Mouse (Mus musculus): ENCODE data around the gene Rasa3. TPM values are rescaled to one million over a fixed set of nuclear protein-coding genes. Genes with fewer than 3 reads are reported as not detected.

Rasa3 gene
- polyA plus RNA-seq, 1 experiment from 2014 or later, result 20.2 TPM

DNA sequence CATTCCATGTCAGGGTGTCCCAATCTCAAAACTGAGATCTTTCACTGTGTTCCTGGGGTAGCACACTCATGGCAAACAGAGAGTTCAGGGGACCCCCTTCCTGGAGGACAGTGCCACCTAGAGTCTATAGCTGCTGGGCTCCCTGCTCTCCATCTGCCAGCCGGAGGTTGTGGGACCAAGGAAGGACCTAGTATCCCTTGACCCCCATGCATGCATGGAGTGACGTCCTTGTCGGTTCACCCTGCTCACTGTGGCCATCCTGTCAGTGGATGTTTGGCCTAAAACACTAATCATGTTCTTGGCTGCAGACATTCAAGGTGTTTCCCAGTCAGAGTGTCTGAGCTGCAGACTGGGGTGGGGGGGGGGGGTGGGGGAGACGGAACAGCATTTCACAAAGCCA, 129.2 kb downstream of the Rasa3 start:
- no peak overlapping the region for H3K4me3 ChIP-seq (replicated peaks)
- 46% methylated on average over 4 of the region's 4 CpGs for WGBS
- no peak overlapping the region for H3K27ac ChIP-seq
- no peak overlapping the region for H3K9ac ChIP-seq (replicated peaks)
- H3K36me3 ChIP-seq, result no peaks in the 10 kb centered on the region
- no peaks in the 10 kb centered on the region; the same call in 1 of the 2 replicates for H3K27me3 ChIP-seq
- 0 out of 2 replicates have a peak, but pooled peaks cover 5% of the 10 kb centered on the region for H3K9me3 ChIP-seq
- ATAC-seq (ENCODE audit: insufficient number of reproducible peaks, insufficient read depth, low FRiP score, low TSS enrichment, low read depth), result no peak
- H3K4me1 ChIP-seq (replicated peaks), result peaks cover 6% of the 10 kb centered on the region; the same call in 1 of the 2 replicates
- no peak overlapping the region for H3K4me2 ChIP-seq

DNA sequence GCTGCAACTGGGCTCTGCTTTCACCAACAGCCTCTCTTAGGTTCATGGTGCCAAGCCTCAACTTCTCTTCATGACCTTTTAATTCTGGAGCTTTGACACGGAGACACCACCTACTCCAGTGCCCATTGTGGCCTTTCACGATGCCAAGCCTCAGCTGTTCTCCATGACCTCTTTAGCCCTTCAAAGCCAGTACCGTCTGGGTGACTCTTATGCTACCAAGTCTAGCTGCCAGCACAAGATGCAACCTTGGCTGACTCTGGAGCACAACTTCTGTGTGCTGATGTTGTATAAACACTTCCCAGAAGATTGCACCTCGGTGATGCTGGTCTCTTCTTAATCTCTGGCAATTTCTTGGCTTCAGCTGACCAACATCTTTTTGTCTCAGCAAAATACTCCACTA, 131.0 kb downstream of the Rasa3 start:
- H3K27me3 ChIP-seq, result no peaks in the 10 kb centered on the region; the same call in 1 of the 2 replicates
- no peak overlapping the region for H3K27ac ChIP-seq
- H3K9me3 ChIP-seq, result 0 out of 2 replicates have a peak, but pooled peaks cover 5% of the 10 kb centered on the region
- no peak for ATAC-seq (ENCODE audit: insufficient number of reproducible peaks, insufficient read depth, low FRiP score, low TSS enrichment, low read depth)
- H3K9ac ChIP-seq (replicated peaks), result no peak overlapping the region
- no peak overlapping the region for H3K4me2 ChIP-seq
- H3K36me3 ChIP-seq, result no peaks in the 10 kb centered on the region
- WGBS, result 94% methylated on average over 4 of the region's 4 CpGs
- no peak overlapping the region for H3K4me3 ChIP-seq (replicated peaks)
- peaks cover 4% of the 10 kb centered on the region; the same call in 1 of the 2 replicates for H3K4me1 ChIP-seq (replicated peaks)

GRCm38 (mm10) chr8:13541526-13541925, 135.9 kb downstream of the Rasa3 start:
- Histone ChIP-seq H3K4me3 (replicated peaks) (no peak overlapping the region), H3K4me1 (replicated peaks) (no peaks in the 10 kb centered on the region), H3K9me3 (peaks cover 8% of the 10 kb centered on the region; the same call in 1 of the 2 replicates), H3K4me2 (no peak overlapping the region), H3K9ac (replicated peaks) (no peak overlapping the region), H3K27ac (no peak overlapping the region), H3K27me3 (no peaks in the 10 kb centered on the region), H3K36me3 (no peaks in the 10 kb centered on the region)
- no peak for ATAC-seq (ENCODE audit: insufficient number of reproducible peaks, insufficient read depth, low FRiP score, low TSS enrichment, low read depth)
- 75% methylated on average over 5 of the region's 5 CpGs for WGBS

GRCm38 (mm10) chr8:13540122-13540521, 137.3 kb downstream of the Rasa3 start:
- ATAC-seq (ENCODE audit: insufficient number of reproducible peaks, insufficient read depth, low FRiP score, low TSS enrichment, low read depth), result no peak
- H3K4me3 ChIP-seq (replicated peaks), result no peak overlapping the region
- no peak overlapping the region for H3K27ac ChIP-seq
- H3K27me3 ChIP-seq, result no peaks in the 10 kb centered on the region
- no peaks in the 10 kb centered on the region for H3K36me3 ChIP-seq
- no peak overlapping the region for H3K9ac ChIP-seq (replicated peaks)
- H3K4me2 ChIP-seq, result no peak overlapping the region
- 85% methylated on average over 5 of the region's 5 CpGs for WGBS
- no peaks in the 10 kb centered on the region for H3K4me1 ChIP-seq (replicated peaks)
- H3K9me3 ChIP-seq, result peaks cover 8% of the 10 kb centered on the region; the same call in 1 of the 2 replicates

GRCm38 (mm10) chr8:13538821-13539220, 138.6 kb downstream of the Rasa3 start:
- Histone ChIP-seq H3K27me3 (no peaks in the 10 kb centered on the region), H3K9me3 (peaks cover 3% of the 10 kb centered on the region; the same call in 1 of the 2 replicates), H3K4me2 (no peak overlapping the region), H3K9ac (replicated peaks) (no peak overlapping the region), H3K4me3 (replicated peaks) (no peak overlapping the region), H3K4me1 (replicated peaks) (no peaks in the 10 kb centered on the region), H3K36me3 (no peaks in the 10 kb centered on the region), H3K27ac (no peak overlapping the region)
- WGBS, result 52% methylated on average over 6 of the region's 6 CpGs
- ATAC-seq (ENCODE audit: insufficient number of reproducible peaks, insufficient read depth, low FRiP score, low TSS enrichment, low read depth), result no peak

- Histone ChIP-seq H3K9ac (replicated peaks) (no peak overlapping the region), H3K4me2 (no peak overlapping the region), H3K27me3 (no peaks in the 10 kb centered on the region), H3K4me1 (replicated peaks) (no peaks in the 10 kb centered on the region), H3K9me3 (peaks cover 3% of the 10 kb centered on the region; the same call in 1 of the 2 replicates), H3K36me3 (no peaks in the 10 kb centered on the region), H3K27ac (no peak overlapping the region), H3K4me3 (replicated peaks) (no peak overlapping the region)
- WGBS, result 68% methylated on average over 2 of the region's 2 CpGs
- no peak for ATAC-seq (ENCODE audit: insufficient number of reproducible peaks, insufficient read depth, low FRiP score, low TSS enrichment, low read depth)
These were observed 140.3 kb downstream of the Rasa3 start for GRCm38 (mm10) chr8:13537102-13537501.

DNA sequence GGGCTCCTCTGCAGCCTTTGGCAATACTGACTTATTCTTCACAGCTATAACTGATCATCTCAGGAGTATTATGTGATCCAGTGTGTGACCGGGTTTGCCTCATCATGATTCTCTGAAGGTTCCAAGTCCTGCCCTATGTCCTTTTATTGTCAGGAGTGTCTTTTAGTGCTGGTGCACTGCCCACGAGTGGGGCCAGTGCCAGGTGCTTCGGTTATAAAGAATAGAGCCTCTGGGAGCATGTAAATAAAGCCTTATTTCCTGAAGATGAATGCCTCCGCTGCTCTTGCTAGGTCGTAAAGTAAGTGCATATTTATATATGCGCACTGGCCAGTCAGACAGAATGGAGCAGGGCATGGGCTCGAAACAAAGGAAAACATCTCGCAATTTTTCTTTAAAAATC, 144.3 kb downstream of the Rasa3 start:
- peaks cover 26% of the 10 kb centered on the region for H3K4me1 ChIP-seq (replicated peaks)
- H3K9me3 ChIP-seq, result peaks cover 3% of the 10 kb centered on the region; the same call in 1 of the 2 replicates
- no peak overlapping the region for H3K4me2 ChIP-seq
- no peaks in the 10 kb centered on the region for H3K27me3 ChIP-seq
- no peak overlapping the region for H3K9ac ChIP-seq (replicated peaks)
- WGBS, result 82% methylated on average over 8 of the region's 8 CpGs
- H3K36me3 ChIP-seq, result no peaks in the 10 kb centered on the region
- no peak overlapping the region for H3K27ac ChIP-seq
- H3K4me3 ChIP-seq (replicated peaks), result no peak overlapping the region
- no peak for ATAC-seq (ENCODE audit: insufficient number of reproducible peaks, insufficient read depth, low FRiP score, low TSS enrichment, low read depth)

GRCm38 (mm10) chr8:13531602-13532171, 145.7 kb downstream of the Rasa3 start:
- no peak overlapping the region for H3K9ac ChIP-seq (replicated peaks)
- no peak overlapping the region for H3K4me2 ChIP-seq
- H3K4me3 ChIP-seq (replicated peaks), result no peak overlapping the region
- 76% methylated on average over 9 of the region's 9 CpGs for WGBS
- ATAC-seq (ENCODE audit: insufficient number of reproducible peaks, insufficient read depth, low FRiP score, low TSS enrichment, low read depth), result no peak
- H3K27me3 ChIP-seq, result no peaks in the 10 kb centered on the region
- H3K36me3 ChIP-seq, result no peaks in the 10 kb centered on the region
- H3K9me3 ChIP-seq, result peaks cover 10% of the 10 kb centered on the region; the same call in 1 of the 2 replicates
- H3K27ac ChIP-seq, result no peak overlapping the region
- peaks cover 26% of the 10 kb centered on the region for H3K4me1 ChIP-seq (replicated peaks)

DNA sequence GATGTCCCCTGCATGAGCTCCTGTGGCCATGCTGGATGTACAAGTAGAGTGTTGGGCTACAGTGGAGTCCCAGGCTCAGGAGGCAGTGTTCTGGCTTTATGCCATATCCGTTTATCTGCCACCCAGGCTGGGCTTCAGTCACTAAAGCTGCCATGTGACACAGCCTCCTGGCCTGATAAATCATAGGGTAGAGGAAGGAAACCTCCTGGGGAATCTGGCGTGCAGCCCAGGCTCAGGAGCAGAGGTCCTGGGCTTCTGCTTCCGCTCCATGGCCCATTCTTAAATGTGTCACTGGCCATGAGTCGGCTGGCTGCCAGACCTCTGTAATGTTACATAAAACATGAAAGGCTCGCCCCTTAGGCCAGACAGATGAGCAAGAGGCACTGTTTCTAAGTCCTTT, 146.5 kb downstream of the Rasa3 start:
- H3K9ac ChIP-seq (replicated peaks), result no peak overlapping the region
- ATAC-seq (ENCODE audit: insufficient number of reproducible peaks, insufficient read depth, low FRiP score, low TSS enrichment, low read depth), result no peak
- no peak overlapping the region for H3K27ac ChIP-seq
- no peak overlapping the region for H3K4me2 ChIP-seq
- peaks cover 7% of the 10 kb centered on the region; the same call in 1 of the 2 replicates for H3K9me3 ChIP-seq
- no peaks in the 10 kb centered on the region for H3K36me3 ChIP-seq
- no peak overlapping the region for H3K4me3 ChIP-seq (replicated peaks)
- 32% methylated on average over 5 of the region's 5 CpGs for WGBS
- H3K27me3 ChIP-seq, result no peaks in the 10 kb centered on the region
- peaks cover 26% of the 10 kb centered on the region for H3K4me1 ChIP-seq (replicated peaks)

DNA sequence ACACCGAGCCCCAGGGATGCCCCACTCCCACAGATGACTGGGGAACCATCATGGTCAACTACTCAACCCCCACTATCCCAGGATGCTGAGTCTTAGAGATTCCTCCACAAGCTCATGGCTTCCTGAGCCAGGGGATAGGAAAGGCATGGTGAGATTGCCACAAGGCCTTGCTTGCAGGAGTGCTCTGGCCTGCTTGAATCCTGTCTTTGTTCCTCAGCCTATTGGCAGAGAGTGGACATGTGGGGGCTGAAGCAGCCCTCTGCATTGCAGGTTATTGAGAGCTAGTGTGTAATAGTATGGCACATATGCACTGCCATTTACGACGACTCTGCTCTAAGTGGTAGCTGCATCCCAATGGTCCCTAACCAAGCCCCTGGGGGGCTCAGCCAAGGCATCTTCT, 147.0 kb downstream of the Rasa3 start:
- no peak for ATAC-seq (ENCODE audit: insufficient number of reproducible peaks, insufficient read depth, low FRiP score, low TSS enrichment, low read depth)
- Histone ChIP-seq H3K4me3 (replicated peaks) (no peak overlapping the region), H3K4me2 (no peak overlapping the region), H3K9me3 (peaks cover 7% of the 10 kb centered on the region; the same call in 1 of the 2 replicates), H3K27ac (no peak overlapping the region), H3K36me3 (no peaks in the 10 kb centered on the region), H3K27me3 (no peaks in the 10 kb centered on the region), H3K9ac (replicated peaks) (no peak overlapping the region), H3K4me1 (replicated peaks) (peaks cover 26% of the 10 kb centered on the region)
- WGBS, result 85% methylated on average over 3 of the region's 3 CpGs

- Histone ChIP-seq H3K4me1 (replicated peaks) (peaks cover 26% of the 10 kb centered on the region), H3K4me3 (replicated peaks) (no peak overlapping the region), H3K27ac (no peak overlapping the region), H3K9ac (replicated peaks) (no peak overlapping the region), H3K9me3 (peaks cover 7% of the 10 kb centered on the region; the same call in 1 of the 2 replicates), H3K27me3 (no peaks in the 10 kb centered on the region), H3K4me2 (no peak overlapping the region), H3K36me3 (no peaks in the 10 kb centered on the region)
- no peak for ATAC-seq (ENCODE audit: insufficient number of reproducible peaks, insufficient read depth, low FRiP score, low TSS enrichment, low read depth)
- whole genome bisulfite sequencing, result 79% methylated on average over 7 of the region's 7 CpGs
These were observed 147.5 kb downstream of the Rasa3 start for GRCm38 (mm10) chr8:13529891-13530316.

All from limb, embryonic 12.5 days (tissue).